In genomic region chr8:93038831-93039230, GRCm38 (mm10) we compare ENCODE assay signal across 34 mouse cellular contexts. TPM values are rescaled to one million over a fixed set of nuclear protein-coding genes. Genes with fewer than 3 reads are reported as not detected.
DNase-seq lines count a peak whose midpoint lies in the region; ATAC-seq and TF ChIP-seq lines count a peak whose summit lies in the region.
"Had no signal": no experiment of that assay in that cellular context is flagged by ENCODE, and none has a peak within 500 bp of the region (broad histone marks: within the 10 kb centered on the region; RNA-seq: fewer than 3 reads in every experiment).

No protein-coding gene starts in this region.

- no peak for TF ChIP-seq CTCF in midbrain, postnatal 0 days (IDR thresholded peaks at IDR 0.05)

- no peaks in the 10 kb centered on the region for H3K9me3 ChIP-seq in heart, embryonic 10.5 days
- H3K9me3 ChIP-seq in midbrain, embryonic 10.5 days (replicated peaks) = no peaks in the 10 kb centered on the region
- no peaks in the 10 kb centered on the region for H3K9me3 ChIP-seq in midbrain, postnatal 0 days (ENCODE audit: low read length)
- H3K9me3 ChIP-seq: limb, embryonic 13.5 days; liver, embryonic 12.5 days had no signal

- H3K9ac ChIP-seq in midbrain, postnatal 0 days (replicated peaks; ENCODE audit: low read length, poor library complexity, severe bottlenecking) = no peak overlapping the region
- H3K9ac ChIP-seq: hindbrain, embryonic 14.5 days; limb, embryonic 13.5 days; liver, embryonic 12.5 days had no signal

- ATAC-seq in midbrain, postnatal 0 days (ENCODE audit: low FRiP score) = no peak
- ATAC-seq in erythroblast, adult 5-6 weeks (replicated peaks; ENCODE audit: low FRiP score, poor library complexity, severe bottlenecking) = no peak
- ATAC-seq: forebrain, embryonic 16.5 days; inflammation-experienced regulatory T-cells, adult 6 months; liver, embryonic 12.5 days; midbrain, embryonic 16.5 days had no signal

- H3K27me3 ChIP-seq in heart, embryonic 10.5 days (ENCODE audit: insufficient read depth, poor library complexity, severe bottlenecking) = no peaks in the 10 kb centered on the region
- no peaks in the 10 kb centered on the region for H3K27me3 ChIP-seq in midbrain, embryonic 10.5 days (ENCODE audit: low read depth, poor library complexity, severe bottlenecking)
- no peaks in the 10 kb centered on the region for H3K27me3 ChIP-seq in midbrain, postnatal 0 days (ENCODE audit: insufficient read depth, low read length)
- H3K27me3 ChIP-seq: limb, embryonic 13.5 days; liver, embryonic 12.5 days had no signal

- no peak overlapping the region for H3K4me2 ChIP-seq in midbrain, postnatal 0 days (ENCODE audit: low read depth, low read length, poor library complexity, severe bottlenecking)
- H3K4me2 ChIP-seq: hindbrain, embryonic 14.5 days; limb, embryonic 13.5 days; liver, embryonic 12.5 days had no signal

- peaks cover 16% of the 10 kb centered on the region for H3K4me1 ChIP-seq in heart, embryonic 10.5 days
- peaks cover 15% of the 10 kb centered on the region for H3K4me1 ChIP-seq in midbrain, embryonic 10.5 days
- H3K4me1 ChIP-seq in midbrain, postnatal 0 days (ENCODE audit: insufficient read depth, low read length) = no peaks in the 10 kb centered on the region
- H3K4me1 ChIP-seq: limb, embryonic 13.5 days; liver, embryonic 12.5 days had no signal

- 0 out of 2 replicates have a peak overlapping the region, but pooled peaks have one; percentile 44 for H3K27ac ChIP-seq in heart, embryonic 10.5 days
- H3K27ac ChIP-seq in midbrain, embryonic 10.5 days (replicated peaks) = peak overlapping the region; percentile 49; the same call in 1 of the 2 replicates
- no peak overlapping the region for H3K27ac ChIP-seq in midbrain, postnatal 0 days (ENCODE audit: low read depth, low read length)
- H3K27ac ChIP-seq: hindbrain, embryonic 14.5 days; kidney, postnatal 0 days; limb, embryonic 13.5 days; liver, embryonic 12.5 days had no signal

- DNase-seq in heart, embryonic 10.5 days (ENCODE audit: low spot score) = no peak
- DNase-seq in heart, adult 18-20 months = no peak
- DNase-seq in midbrain, embryonic 10.5 days (ENCODE audit: low spot score) = no peak
- no peak for DNase-seq in midbrain, postnatal 0 days (ENCODE audit: low spot score)
- DNase-seq in ZHBTc4 (ENCODE audit: low read depth, low spot score) = peak; percentile 57
- DNase-seq in retina, postnatal 1 day = no peak
- DNase-seq: adrenal gland, adult 8-10 months; cerebellum, adult 2 months; cerebellum, postnatal 36 days; gastrocnemius, postnatal 25 days; kidney, adult 2 months; layer of hippocampus, adult 9-11 months; lung, adult 18-20 months; lung, postnatal 4 days; right cerebral cortex, adult 18-20 months; right cerebral cortex, postnatal 4 days; thymus, postnatal 25 days had no signal

- 1% methylated on average over 2 of the region's 2 CpGs for WGBS in heart, embryonic 10.5 days
- WGBS in midbrain, embryonic 10.5 days = 3% methylated on average over 2 of the region's 2 CpGs
- WGBS in midbrain, postnatal 0 days = 7% methylated on average over 2 of the region's 2 CpGs

- no peaks in the 10 kb centered on the region for H3K36me3 ChIP-seq in heart, embryonic 10.5 days
- no peaks in the 10 kb centered on the region for H3K36me3 ChIP-seq in midbrain, embryonic 10.5 days
- H3K36me3 ChIP-seq in midbrain, postnatal 0 days (ENCODE audit: insufficient read depth, low read length) = no peaks in the 10 kb centered on the region
- H3K36me3 ChIP-seq: limb, embryonic 13.5 days; liver, embryonic 12.5 days had no signal

- no peak overlapping the region for H3K4me3 ChIP-seq in heart, embryonic 10.5 days
- no peak overlapping the region for H3K4me3 ChIP-seq in midbrain, embryonic 10.5 days
- H3K4me3 ChIP-seq in midbrain, postnatal 0 days (ENCODE audit: low read depth, low read length) = no peak overlapping the region
- H3K4me3 ChIP-seq: limb, embryonic 13.5 days; liver, embryonic 12.5 days had no signal

RNA-seq across cellular contexts. Expression of gene Ces1a, which starts 9.2 kb away (rescaled TPM):
- 0.16 TPM in 1 of 2 replicates, not detected in the other for polyA plus RNA-seq in heart, embryonic 10.5 days (2016; fragmentation: Nextera tagmentation; extraction: Ambion mirVana)
- total RNA-seq in heart, adult 18-20 months (2021) = not detected
- not detected in 2 replicates for polyA plus RNA-seq in midbrain, embryonic 10.5 days (2016; fragmentation: Nextera tagmentation; extraction: Ambion mirVana)
- not detected in 2 replicates for total RNA-seq in midbrain, postnatal 0 days (2014; rRNA removed)
- 0.09 TPM in 1 of 2 replicates, not detected in the other for polyA plus RNA-seq in midbrain, postnatal 0 days (2015; fragmentation: Nextera tagmentation; extraction: Ambion mirVana)
- total RNA-seq in erythroblast, adult 5-6 weeks (2015; ENCODE audit: low replicate concordance) = not detected in 2 replicates
- not detected in 2 replicates for total RNA-seq in erythroblast, adult 5-6 weeks (2017; ENCODE audit: low replicate concordance)
- total RNA-seq: adrenal gland, adult 8-10 months; gastrocnemius, postnatal 25 days; heart, adult 8-10 months; megakaryocyte-erythroid progenitor cell, adult 5-6 weeks had no signal
- polyA plus RNA-seq: cerebellum, adult 2 months; embryonic facial prominence, embryonic 14.5 days; forebrain, embryonic 16.5 days; heart, postnatal 0 days; hindbrain, embryonic 14.5 days; inflammation-experienced regulatory T-cells, adult 6 months; kidney, adult 2 months; kidney, postnatal 0 days; large intestine, adult 2 months; liver, embryonic 12.5 days; midbrain, embryonic 16.5 days; neural tube, embryonic 14.5 days; stomach, embryonic 14.5 days had no signal

RNA-seq across cellular contexts. Expression of gene Ces1b, which starts 41.0 kb away (rescaled TPM):
- polyA plus RNA-seq in heart, embryonic 10.5 days (2016; fragmentation: Nextera tagmentation; extraction: Ambion mirVana) = not detected in 2 replicates
- total RNA-seq in heart, adult 18-20 months (2021) = not detected
- polyA plus RNA-seq in midbrain, embryonic 10.5 days (2016; fragmentation: Nextera tagmentation; extraction: Ambion mirVana) = not detected in 2 replicates
- total RNA-seq in midbrain, postnatal 0 days (2014; rRNA removed) = not detected in 2 replicates
- polyA plus RNA-seq in midbrain, postnatal 0 days (2015; fragmentation: Nextera tagmentation; extraction: Ambion mirVana) = not detected in 2 replicates
- total RNA-seq in erythroblast, adult 5-6 weeks (2015; ENCODE audit: low replicate concordance) = not detected in 2 replicates
- not detected in 2 replicates for total RNA-seq in erythroblast, adult 5-6 weeks (2017; ENCODE audit: low replicate concordance)
- total RNA-seq: adrenal gland, adult 8-10 months; gastrocnemius, postnatal 25 days; heart, adult 8-10 months; left cerebral cortex, adult 18-20 months; left cerebral cortex, postnatal 25 days; megakaryocyte-erythroid progenitor cell, adult 5-6 weeks had no signal
- polyA plus RNA-seq: cerebellum, adult 2 months; forebrain, embryonic 16.5 days; heart, postnatal 0 days; hindbrain, embryonic 14.5 days; inflammation-experienced regulatory T-cells, adult 6 months; kidney, adult 2 months; kidney, postnatal 0 days; limb, embryonic 13.5 days; liver, embryonic 12.5 days; midbrain, embryonic 16.5 days; neural tube, embryonic 14.5 days; stomach, embryonic 14.5 days had no signal
